Mouse (Mus musculus) neural tube, embryonic 10.5 days (tissue): ENCODE measurements around the gene Tuba1b.
A peak's percentile ranks its signal among the peaks of the same experiment; 100 is the strongest.
"Not testable (repeated sequence)": the region's sequence is repeated elsewhere in the genome, so short reads cannot be mapped to it uniquely, and the experiment has no call there.

Experiments
- DNase-seq: peaks from one replicate; pipeline ENCODE4 v3.0.0-alpha.2; 2017; ENCODE audit warnings: low spot score; ENCODE audit errors: extremely low spot score

Gene Tuba1b

GRCm38 (mm10) chr15:98934217-98934839 lies at the start of gene Tuba1b:
Gene Tuba1b (minus strand): TSS chr15:98934565.
- DNase-seq: peak; percentile 90

GRCm38 (mm10) chr15:98983431-98984081 lies 49.2 kb upstream of the Tuba1b start:
- DNase-seq: peak; percentile 52

- DNase-seq: no peak
These were observed 47.7 kb upstream of the Tuba1b start for GRCm38 (mm10) chr15:98982100-98982499.

- no peak for DNase-seq
These were observed 45.7 kb upstream of the Tuba1b start for GRCm38 (mm10) chr15:98980012-98980614.

- no peak for DNase-seq
These were observed 44.2 kb upstream of the Tuba1b start for GRCm38 (mm10) chr15:98978409-98979172.

GRCm38 (mm10) chr15:98977759-98978408 lies 43.5 kb upstream of the Tuba1b start:
- no peak for DNase-seq

GRCm38 (mm10) chr15:98976763-98977758 lies 42.7 kb upstream of the Tuba1b start:
- DNase-seq: no peak

- no peak for DNase-seq
These were observed 38.8 kb upstream of the Tuba1b start for GRCm38 (mm10) chr15:98973015-98973614.

GRCm38 (mm10) chr15:98971576-98972320 lies 37.4 kb upstream of the Tuba1b start:
- not testable (repeated sequence) for DNase-seq

GRCm38 (mm10) chr15:98971111-98971510 lies 36.7 kb upstream of the Tuba1b start:
- no peak for DNase-seq

GRCm38 (mm10) chr15:98969372-98970101 lies 35.2 kb upstream of the Tuba1b start:
- DNase-seq: peak; percentile 60

GRCm38 (mm10) chr15:98968701-98969371 lies 34.5 kb upstream of the Tuba1b start:
- DNase-seq: peak; percentile 84

- no peak for DNase-seq
These were observed 25.2 kb upstream of the Tuba1b start for GRCm38 (mm10) chr15:98959531-98959930.

- DNase-seq: no peak
These were observed 24.6 kb upstream of the Tuba1b start for GRCm38 (mm10) chr15:98958901-98959420.

GRCm38 (mm10) chr15:98957475-98957874 lies 23.1 kb upstream of the Tuba1b start:
- no peak for DNase-seq

- DNase-seq: no peak
These were observed 21.6 kb upstream of the Tuba1b start for GRCm38 (mm10) chr15:98956000-98956399.

GRCm38 (mm10) chr15:98955324-98955723 lies 21.0 kb upstream of the Tuba1b start:
- no peak for DNase-seq
